In the genomic region with DNA sequence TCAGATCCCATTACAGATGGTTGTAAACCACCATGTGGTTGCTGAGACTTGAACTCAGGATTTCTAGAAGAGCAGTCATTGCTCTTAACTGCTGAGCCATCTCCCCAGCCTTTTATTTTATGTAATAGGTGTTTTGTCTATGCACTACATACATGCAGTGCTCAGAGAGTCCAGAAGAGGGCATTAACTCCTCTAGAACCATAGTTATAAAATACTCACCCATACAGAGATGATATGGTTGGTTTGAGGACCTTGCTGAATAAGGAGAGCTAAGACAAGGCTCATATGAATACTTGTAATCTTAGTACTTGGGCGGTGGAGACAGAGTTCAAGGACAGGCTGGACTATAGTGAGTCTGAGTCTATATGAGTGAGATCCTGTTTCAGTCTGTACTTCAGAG, we compare ENCODE assay signal across 8 mouse cellular contexts. TPM values are rescaled to one million over a fixed set of nuclear protein-coding genes. Genes with fewer than 3 reads are reported as not detected.
DNase-seq lines count a peak whose midpoint lies in the region; ATAC-seq lines count a peak whose summit lies in the region.

No protein-coding gene starts in this region.

- peak; percentile 57 for DNase-seq in hindbrain, embryonic 11.5 days (ENCODE audit: low spot score)
- peak; percentile 71 for DNase-seq in CD4-positive helper T cell, adult 2 months (ENCODE audit: low read depth, low spot score)
- DNase-seq in adrenal gland, postnatal 10 days, result peak; percentile 69
- peak; percentile 27 to 57 for DNase-seq in kidney, postnatal 4 days
- peak; percentile 71 for DNase-seq in retina, embryonic 14.5 days (ENCODE audit: low spot score)
- no peak for DNase-seq in forebrain, embryonic 10.5 days (ENCODE audit: extremely low spot score, low spot score)

- H3K4me2 ChIP-seq in hindbrain, embryonic 11.5 days (replicated peaks; ENCODE audit: low read depth, low read length), result no peak overlapping the region
- no peak overlapping the region for H3K4me2 ChIP-seq in hindbrain, embryonic 12.5 days (replicated peaks)

- H3K4me1 ChIP-seq in hindbrain, embryonic 11.5 days (replicated peaks; ENCODE audit: control insufficient read depth, insufficient read depth, low read length), result no peaks in the 10 kb centered on the region
- no peaks in the 10 kb centered on the region for H3K4me1 ChIP-seq in hindbrain, embryonic 12.5 days
- no peaks in the 10 kb centered on the region for H3K4me1 ChIP-seq in forebrain, embryonic 10.5 days

- no peak for ATAC-seq in hindbrain, embryonic 11.5 days (ENCODE audit: low FRiP score)
- ATAC-seq in hindbrain, embryonic 12.5 days (ENCODE audit: low FRiP score), result no peak
- peak; percentile 66; the same call in 1 of the 2 replicates for ATAC-seq in erythroblast, adult 5-6 weeks (replicated peaks; ENCODE audit: low FRiP score, poor library complexity, severe bottlenecking)

- no peak overlapping the region for H3K9ac ChIP-seq in hindbrain, embryonic 11.5 days (ENCODE audit: low read depth, low read length)
- H3K9ac ChIP-seq in hindbrain, embryonic 12.5 days, result no peak overlapping the region

- H3K4me3 ChIP-seq in hindbrain, embryonic 11.5 days (ENCODE audit: low read depth, low read length), result no peak overlapping the region
- H3K4me3 ChIP-seq in hindbrain, embryonic 12.5 days, result no peak overlapping the region
- no peak overlapping the region for H3K4me3 ChIP-seq in forebrain, embryonic 10.5 days

- no peak overlapping the region for H3K27ac ChIP-seq in hindbrain, embryonic 11.5 days (ENCODE audit: low read depth, low read length)
- no peak overlapping the region for H3K27ac ChIP-seq in hindbrain, embryonic 12.5 days
- no peak overlapping the region for H3K27ac ChIP-seq in forebrain, embryonic 10.5 days

- no peaks in the 10 kb centered on the region for H3K9me3 ChIP-seq in hindbrain, embryonic 11.5 days (ENCODE audit: control insufficient read depth, low read length)
- H3K9me3 ChIP-seq in hindbrain, embryonic 12.5 days (replicated peaks), result no peaks in the 10 kb centered on the region
- H3K9me3 ChIP-seq in forebrain, embryonic 10.5 days, result no peaks in the 10 kb centered on the region

- WGBS in hindbrain, embryonic 11.5 days, result 89% methylated on average over 1 of the region's 1 CpGs
- 86% methylated on average over 1 of the region's 1 CpGs for WGBS in hindbrain, embryonic 12.5 days
- 79% methylated on average over 1 of the region's 1 CpGs for WGBS in forebrain, embryonic 10.5 days

- 0 out of 2 replicates have a peak, but pooled peaks cover 3% of the 10 kb centered on the region for H3K36me3 ChIP-seq in hindbrain, embryonic 11.5 days (ENCODE audit: control insufficient read depth, insufficient read depth, low read length)
- H3K36me3 ChIP-seq in hindbrain, embryonic 12.5 days, result peaks cover 44% of the 10 kb centered on the region
- H3K36me3 ChIP-seq in forebrain, embryonic 10.5 days (replicated peaks), result peaks cover 76% of the 10 kb centered on the region

- H3K27me3 ChIP-seq in hindbrain, embryonic 11.5 days (ENCODE audit: control insufficient read depth, insufficient read depth, low read length), result no peaks in the 10 kb centered on the region
- H3K27me3 ChIP-seq in hindbrain, embryonic 12.5 days, result no peaks in the 10 kb centered on the region
- no peaks in the 10 kb centered on the region for H3K27me3 ChIP-seq in forebrain, embryonic 10.5 days (ENCODE audit: poor library complexity, severe bottlenecking)

RNA-seq across cellular contexts. Expression of gene Sin3a, which starts 15.6 kb away (rescaled TPM):
- polyA plus RNA-seq in hindbrain, embryonic 11.5 days (2014; fragmentation: Nextera tagmentation; extraction: Ambion mirVana), result 52.8 and 53.8 TPM in 2 replicates
- 38.7 and 41.2 TPM in 2 replicates for polyA plus RNA-seq in hindbrain, embryonic 12.5 days (2016; fragmentation: Nextera tagmentation; extraction: Ambion mirVana)
- total RNA-seq in adrenal gland, postnatal 10 days (2021), result 10 to 100 TPM; 53.0 to 59.1 TPM
- 23.8 and 29.8 TPM in 2 replicates for total RNA-seq in erythroblast, adult 5-6 weeks (2015; ENCODE audit: low replicate concordance)
- total RNA-seq in erythroblast, adult 5-6 weeks (2017; ENCODE audit: low replicate concordance), result 24.5 and 35.1 TPM in 2 replicates
- polyA plus RNA-seq in forebrain, embryonic 10.5 days (2016; fragmentation: Nextera tagmentation; extraction: Ambion mirVana), result 53.9 and 54.5 TPM in 2 replicates
